Mouse (Mus musculus) adrenal gland, postnatal 10 days (tissue): ENCODE measurements around the gene Meig1. TPM values are rescaled to one million over a fixed set of nuclear protein-coding genes. Genes with fewer than 3 reads are reported as not detected.
"Not testable (repeated sequence)": the region's sequence is repeated elsewhere in the genome, so short reads cannot be mapped to it uniquely, and the experiment has no call there.

Experiments
- DNase-seq: peaks from one replicate; pipeline ENCODE4 v3.0.0; 2021; ENCODE audit warnings: mixed read lengths
- long read RNA-seq, 2 experiments: library from polyadenylated mRNA; stranded (forward); transcript quantifications; one replicate each; pipeline ENCODE4 v2.0.0; 2021
- total RNA-seq, 2 experiments: library from RNA; stranded (reverse); gene quantifications; 2 replicates each; pipeline ENCODE4 v1.2.3; 2021

The Meig1 gene
- total RNA-seq = under 1 TPM; 0.73 to 0.99 TPM
- long read RNA-seq, experiment 1 = 0 reads
- long read RNA-seq, experiment 2 = 0 reads

- no peak for DNase-seq
Measured at GRCm38 (mm10) chr2:3422548-3422947, at the start of gene Meig1. Gene Meig1 (minus strand): TSS chr2:3422648.

- DNase-seq = no peak
Measured at GRCm38 (mm10) chr2:3456590-3456989, 34.1 kb upstream of the Meig1 start.

- no peak for DNase-seq
Measured at GRCm38 (mm10) chr2:3453096-3453495, 30.6 kb upstream of the Meig1 start.

- no peak for DNase-seq
Measured at GRCm38 (mm10) chr2:3449431-3449830, 27.0 kb upstream of the Meig1 start.

- DNase-seq = no peak
Measured at GRCm38 (mm10) chr2:3445984-3446383, 23.5 kb upstream of the Meig1 start.

- DNase-seq = no peak
Measured at GRCm38 (mm10) chr2:3444206-3444605, 21.8 kb upstream of the Meig1 start.

GRCm38 (mm10) chr2:3437956-3438355 is 15.5 kb upstream of the Meig1 start:
- no peak for DNase-seq

- no peak for DNase-seq
Measured at GRCm38 (mm10) chr2:3435369-3436061, 13.1 kb upstream of the Meig1 start.

GRCm38 (mm10) chr2:3430956-3431355 is 8.5 kb upstream of the Meig1 start:
- DNase-seq = no peak

GRCm38 (mm10) chr2:3424579-3424910 is 2.1 kb upstream of the Meig1 start:
- no peak for DNase-seq

- peak; percentile 93 for DNase-seq
Measured at GRCm38 (mm10) chr2:3423841-3424578, 1.6 kb upstream of the Meig1 start, which contains the start of gene Dclre1c. Gene Dclre1c (plus strand): TSS chr2:3424131.

GRCm38 (mm10) chr2:3420157-3420556 is 2.3 kb downstream of the Meig1 start:
- DNase-seq = no peak

GRCm38 (mm10) chr2:3418883-3419431 is 3.5 kb downstream of the Meig1 start:
- peak; percentile 98 for DNase-seq

GRCm38 (mm10) chr2:3415676-3416075 is 6.8 kb downstream of the Meig1 start:
- DNase-seq = no peak

GRCm38 (mm10) chr2:3414241-3414640 is 8.2 kb downstream of the Meig1 start:
- DNase-seq = peak; percentile 81

GRCm38 (mm10) chr2:3407756-3408155 is 14.7 kb downstream of the Meig1 start:
- no peak for DNase-seq

- DNase-seq = no peak
Measured at GRCm38 (mm10) chr2:3405981-3406380, 16.5 kb downstream of the Meig1 start.

GRCm38 (mm10) chr2:3397110-3397509 is 25.3 kb downstream of the Meig1 start, which contains the start of gene Olah:
Gene Olah (minus strand): TSS chr2:3397210.
- not testable (repeated sequence) for DNase-seq

GRCm38 (mm10) chr2:3391945-3392344 is 30.5 kb downstream of the Meig1 start:
- DNase-seq = no peak

- no peak for DNase-seq
Measured at GRCm38 (mm10) chr2:3387105-3387860, 35.2 kb downstream of the Meig1 start.

- DNase-seq = no peak
Measured at GRCm38 (mm10) chr2:3365127-3365526, 57.3 kb downstream of the Meig1 start.

GRCm38 (mm10) chr2:3361067-3361466 is 61.4 kb downstream of the Meig1 start:
- no peak for DNase-seq
